Mouse (Mus musculus) liver, adult 2 months (tissue): ENCODE results near the gene Pcsk1n. TPM values are rescaled to one million over a fixed set of nuclear protein-coding genes. Genes with fewer than 3 reads are reported as not detected.

Experiments
- DNase-seq: peaks from one replicate; pipeline ENCODE4 v3.0.0-alpha.2; 2011; ENCODE audit warnings: low read depth, low spot score; ENCODE audit errors: extremely low read depth
- H3K27ac ChIP-seq: fragments of 200-500 bp; replicated peaks from 2 replicates; pipeline ENCODE4 v1.5.1; 2012; ENCODE audit warnings: low read depth, mild to moderate bottlenecking, control low read depth, inconsistent platforms, low read length; ENCODE audit not compliant: insufficient read depth
- H3K27me3 ChIP-seq: fragments of 200-500 bp; 2 replicates; pipeline ENCODE4 v1.6.1; 2012; ENCODE audit warnings: mild to moderate bottlenecking, moderate library complexity, low read length, inconsistent platforms; ENCODE audit not compliant: control insufficient read depth, insufficient read depth
- H3K36me3 ChIP-seq: fragments of 200-500 bp; 2 replicates; pipeline ENCODE4 v1.6.1; 2012; ENCODE audit warnings: low read length, inconsistent platforms; ENCODE audit not compliant: control insufficient read depth, insufficient read depth
- H3K4me1 ChIP-seq: fragments of 200-500 bp; 2 replicates; pipeline ENCODE4 v1.6.1; 2011; ENCODE audit warnings: low read length; ENCODE audit not compliant: control insufficient read depth, insufficient read depth
- H3K4me3 ChIP-seq: fragments of 200-500 bp; 2 replicates; pipeline ENCODE4 v1.5.1; 2011; ENCODE audit warnings: low read depth, mild to moderate bottlenecking, control low read depth, low read length, moderate library complexity; ENCODE audit not compliant: insufficient read depth
- H3K79me2 ChIP-seq: fragments of 200-500 bp; 2 replicates; pipeline ENCODE4 v1.6.1; 2012; ENCODE audit warnings: inconsistent platforms, mild to moderate bottlenecking, low read length, moderate library complexity; ENCODE audit not compliant: control insufficient read depth, insufficient read depth
- H3K9ac ChIP-seq: fragments of 200-500 bp; 2 replicates; pipeline ENCODE4 v1.6.1; 2012; ENCODE audit warnings: low read depth, mild to moderate bottlenecking, control low read depth, inconsistent platforms, low read length
- CTCF ChIP-seq: fragments of 200-500 bp; IDR thresholded peaks from 2 replicates; pipeline ENCODE4 v1.5.1; 2011; ENCODE audit warnings: low read depth, low read length, control low read depth
- POLR2A ChIP-seq: fragments of 200-500 bp; IDR thresholded peaks from 2 replicates; pipeline ENCODE4 v1.6.1; 2011; ENCODE audit warnings: low read length, control low read depth; ENCODE audit not compliant: insufficient read depth; ENCODE audit errors: extremely low read depth
- WGBS: fragments of 180-500 bp; shearing (Covaris S2); methylation state at CpG from one replicate; pipeline ENCODE4 v1.1.7; 2018; 5-methylcytosine and 5-hydroxymethylcytosine counted together
- polyA plus RNA-seq: library from polyadenylated mRNA; depleted of rRNA; stranded (reverse); fragments of >200 nt; gene quantifications from 2 replicates; pipeline ENCODE4 v1.2.3, GENCODE M21; 2012
- total RNA-seq: library from RNA; depleted of rRNA; stranded (reverse); fragments of >200 nt; gene quantifications from 2 replicates; pipeline ENCODE4 v1.2.3, GENCODE M21; 2014

Pcsk1n gene
- total and polyA plus RNA-seq, 2 experiments = 0.09 TPM; not detected in 1

DNA sequence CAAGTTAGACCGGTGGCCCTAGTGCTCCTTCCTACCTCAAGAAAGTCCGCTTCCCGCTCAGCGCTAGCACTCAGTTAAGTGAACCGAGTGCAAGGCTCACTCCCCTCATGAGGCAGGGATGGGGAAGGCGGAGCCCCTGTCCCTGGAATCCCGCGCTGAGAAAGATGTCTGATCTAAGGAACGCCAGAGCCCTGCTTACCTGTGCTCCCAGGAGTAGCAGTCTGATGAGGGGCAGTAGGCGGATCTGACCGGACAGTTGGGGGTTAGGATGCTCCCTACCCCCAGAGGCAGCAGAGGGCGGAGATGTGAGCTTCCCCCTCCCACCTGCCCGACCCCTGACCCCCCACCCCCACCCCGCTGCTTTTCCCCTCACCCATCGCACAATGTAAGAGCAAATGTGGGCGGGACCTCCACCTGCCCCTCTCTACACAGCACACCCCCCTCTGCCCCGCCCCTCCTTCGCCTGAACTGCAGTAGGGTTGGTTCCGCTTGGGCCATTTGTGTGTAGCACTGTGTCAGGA is 8.7 kb downstream of the Pcsk1n start, which contains the start of gene Eras:
Eras (minus strand) TSS at position 338 of the 521 bp plus-strand sequence.
- 26% methylated on average over 19 of the region's 19 CpGs for WGBS
- Histone ChIP-seq H3K9ac (no peak within 1 kb of the TSS), H3K4me1 (no peaks in the 10 kb centered on the region), H3K27ac (no peak within 1 kb of the TSS), H3K4me3 (no peak within 1 kb of the TSS), H3K27me3 (0 out of 2 replicates have a peak, but pooled peaks cover 2% of the 10 kb centered on the region), H3K36me3 (no peaks in the 10 kb centered on the region; the same call in 1 of the 2 replicates), H3K79me2 (no peaks in the 10 kb centered on the region)
- DNase-seq = no peak
- TF ChIP-seq CTCF (no peak), POLR2A (no peak)

GRCm38 (mm10) chrX:7936874-7937273 is 17.3 kb downstream of the Pcsk1n start:
- DNase-seq = no peak
- 89% methylated on average over 10 of the region's 11 CpGs for WGBS
- no peak for TF ChIP-seq POLR2A
- no peak; the same call in 1 of the 2 replicates for TF ChIP-seq CTCF
- Histone ChIP-seq H3K36me3 (peaks cover 5% of the 10 kb centered on the region; the same call in 1 of the 2 replicates), H3K9ac (no peak overlapping the region), H3K4me1 (no peaks in the 10 kb centered on the region), H3K27me3 (no peaks in the 10 kb centered on the region), H3K27ac (no peak overlapping the region), H3K4me3 (no peak overlapping the region), H3K79me2 (no peaks in the 10 kb centered on the region)

GRCm38 (mm10) chrX:7937667-7938066 is 18.0 kb downstream of the Pcsk1n start:
- Histone ChIP-seq H3K27ac (no peak overlapping the region), H3K36me3 (peaks cover 5% of the 10 kb centered on the region; the same call in 1 of the 2 replicates), H3K9ac (no peak overlapping the region), H3K4me1 (no peaks in the 10 kb centered on the region), H3K27me3 (no peaks in the 10 kb centered on the region), H3K4me3 (no peak overlapping the region), H3K79me2 (no peaks in the 10 kb centered on the region)
- no peak for DNase-seq
- 100% methylated on average over 6 of the region's 6 CpGs for WGBS
- no peak for TF ChIP-seq POLR2A
- TF ChIP-seq CTCF = no peak

DNA sequence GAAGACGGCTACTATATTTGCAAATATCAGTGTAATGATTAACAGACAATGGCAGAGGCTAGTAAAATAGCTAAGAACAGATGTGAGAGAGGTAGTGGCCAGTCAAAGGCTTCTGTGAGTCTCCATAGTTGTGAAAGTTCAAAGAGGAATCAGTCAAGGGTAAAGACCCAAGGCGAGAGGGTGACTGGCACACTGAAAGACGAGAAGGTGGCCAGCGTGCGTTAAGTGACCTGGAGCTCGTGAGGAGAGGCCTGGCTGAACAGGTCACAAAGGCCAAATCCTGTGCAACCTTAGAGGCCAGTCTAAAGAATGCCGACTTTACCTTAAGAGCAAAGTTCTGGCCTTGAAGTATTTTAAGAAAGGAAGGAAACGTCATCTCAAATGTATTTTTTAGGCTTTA is 26.0 kb downstream of the Pcsk1n start:
- DNase-seq = peak; percentile 33
- H3K9ac ChIP-seq = no peak overlapping the region
- 36% methylated on average over 8 of the region's 8 CpGs for WGBS

GRCm38 (mm10) chrX:7947108-7947899 is 27.7 kb downstream of the Pcsk1n start, which contains the start of gene Hdac6:
Hdac6 (minus strand) TSS chrX:7947889.
- 0 out of 2 replicates have a peak, but pooled peaks cover 4% of the 10 kb centered on the region for H3K4me1 ChIP-seq

More for the DNA sequence above, 26.0 kb downstream of the Pcsk1n start:
- Histone ChIP-seq H3K4me3 (no peak overlapping the region), H3K27ac (no peak overlapping the region), H3K4me1 (0 out of 2 replicates have a peak, but pooled peaks cover 4% of the 10 kb centered on the region), H3K79me2 (no peaks in the 10 kb centered on the region), H3K36me3 (peaks cover 1% of the 10 kb centered on the region; the same call in 1 of the 2 replicates), H3K27me3 (no peaks in the 10 kb centered on the region)
- TF ChIP-seq POLR2A (no peak), CTCF (no peak)

More at GRCm38 (mm10) chrX:7947108-7947899, 27.7 kb downstream of the Pcsk1n start, which contains the start of gene Hdac6:
- WGBS = 4% methylated on average over 31 of the region's 37 CpGs
- 0 out of 2 replicates have a peak within 1 kb of the TSS, but pooled peaks have one; percentile 38 for H3K27ac ChIP-seq
- TF ChIP-seq POLR2A (peak; percentile 62; the same call in 1 of the 2 replicates), CTCF (no peak)
- H3K36me3 ChIP-seq = no peaks in the 10 kb centered on the region
- no peaks in the 10 kb centered on the region for H3K79me2 ChIP-seq
- peak within 1 kb of the TSS; percentile 75 for H3K9ac ChIP-seq
- DNase-seq = no peak
- no peaks in the 10 kb centered on the region for H3K27me3 ChIP-seq
- H3K4me3 ChIP-seq = peak within 1 kb of the TSS; percentile 82
